Mouse (Mus musculus) large intestine, adult 2 months (tissue): ENCODE results near the gene Slc28a2. TPM values are rescaled to one million over a fixed set of nuclear protein-coding genes. Genes with fewer than 3 reads are reported as not detected.
"Not testable (repeated sequence)": the region's sequence is repeated elsewhere in the genome, so short reads cannot be mapped to it uniquely, and the experiment has no call there.

Experiments used
- DNase-seq: peaks from one replicate; pipeline ENCODE4 v3.0.0-alpha.2; 2012; ENCODE audit warnings: low read depth, low spot score
- WGBS: fragments of 180-500 bp; shearing (Covaris S2); methylation state at CpG from one replicate; pipeline ENCODE4 v1.1.7; 2018; 5-methylcytosine and 5-hydroxymethylcytosine counted together
- polyA plus RNA-seq: library from polyadenylated mRNA; depleted of rRNA; stranded (reverse); fragments of >200 nt; gene quantifications from 2 replicates; pipeline ENCODE4 v1.2.3, GENCODE M21; 2012; rRNA removed

Slc28a2 gene
- polyA plus RNA-seq, 1 experiment: 30.9 TPM

GRCm38 (mm10) chr2:122466901-122467300 lies 40.6 kb downstream of the Slc28a2 start:
- DNase-seq: no peak

GRCm38 (mm10) chr2:122467351-122468013 lies 41.2 kb downstream of the Slc28a2 start:
- WGBS: 1% methylated on average over 46 of the region's 46 CpGs
- peak; percentile 66 for DNase-seq

More at GRCm38 (mm10) chr2:122466901-122467300, 40.6 kb downstream of the Slc28a2 start:
- 49% methylated on average over 11 of the region's 11 CpGs for WGBS

- no peak for DNase-seq
- 86% methylated on average over 3 of the region's 3 CpGs for WGBS
Measured at GRCm38 (mm10) chr2:122469221-122469620, 42.9 kb downstream of the Slc28a2 start.

- DNase-seq: no peak
Measured at GRCm38 (mm10) chr2:122476585-122476984, 50.3 kb downstream of the Slc28a2 start.

- 74% methylated on average over 1 of the region's 1 CpGs for WGBS
- not testable (repeated sequence) for DNase-seq
Measured at GRCm38 (mm10) chr2:122483787-122484186, 57.5 kb downstream of the Slc28a2 start.

- no peak for DNase-seq
- 94% methylated on average over 1 of the region's 1 CpGs for WGBS
Measured at GRCm38 (mm10) chr2:122484641-122485040, 58.4 kb downstream of the Slc28a2 start, which contains the start of gene Gm14085. Gm14085 (plus strand) TSS chr2:122484941.

- DNase-seq: not testable (repeated sequence)
- 52% methylated on average over 3 of the region's 3 CpGs for WGBS
Measured at GRCm38 (mm10) chr2:122485654-122486053, 59.4 kb downstream of the Slc28a2 start.

GRCm38 (mm10) chr2:122486122-122486521 lies 59.8 kb downstream of the Slc28a2 start:
- not testable (repeated sequence) for DNase-seq

- WGBS: 73% methylated on average over 2 of the region's 2 CpGs
- DNase-seq: no peak
Measured at GRCm38 (mm10) chr2:122486674-122487073, 60.4 kb downstream of the Slc28a2 start.

Other genes with a start within 250 kb of the Slc28a2 start
- 0.02 TPM in 1 of 2 replicates, not detected in the other for gene Patl2, start 240.3 kb upstream of the Slc28a2 start, polyA plus RNA-seq
- not detected in 2 replicates for gene Terb2, start 240.2 kb upstream of the Slc28a2 start, polyA plus RNA-seq
- gene Sord, start 191.7 kb upstream of the Slc28a2 start, polyA plus RNA-seq: 54.8 and 89.7 TPM in 2 replicates
- gene Duox2, start 128.0 kb upstream of the Slc28a2 start, polyA plus RNA-seq: 133 and 185 TPM in 2 replicates
- 263 and 294 TPM in 2 replicates for gene Duoxa2, start 127.6 kb upstream of the Slc28a2 start, polyA plus RNA-seq
- gene Duoxa1, start 112.7 kb upstream of the Slc28a2 start, polyA plus RNA-seq: 0.25 and 0.26 TPM in 2 replicates
- 0.19 TPM in 2 replicates for gene Duox1, start 110.8 kb upstream of the Slc28a2 start, polyA plus RNA-seq
- gene Shf, start 57.3 kb upstream of the Slc28a2 start, polyA plus RNA-seq: 11.7 and 18.5 TPM in 2 replicates
- gene Gm14085, start 58.5 kb downstream of the Slc28a2 start, polyA plus RNA-seq: 0.08 and 0.14 TPM in 2 replicates
- 2.9 and 4.2 TPM in 2 replicates for gene Gatm, start 184.8 kb downstream of the Slc28a2 start, polyA plus RNA-seq
- gene AA467197, start 210.5 kb downstream of the Slc28a2 start, polyA plus RNA-seq: 49.8 and 57.5 TPM in 2 replicates